Mouse (Mus musculus): ENCODE data around the gene Xxylt1. TPM values are rescaled to one million over a fixed set of nuclear protein-coding genes. Genes with fewer than 3 reads are reported as not detected.

Gene Xxylt1
- polyA plus RNA-seq, 1 experiment from 2014 or later = 14.3 TPM

DNA sequence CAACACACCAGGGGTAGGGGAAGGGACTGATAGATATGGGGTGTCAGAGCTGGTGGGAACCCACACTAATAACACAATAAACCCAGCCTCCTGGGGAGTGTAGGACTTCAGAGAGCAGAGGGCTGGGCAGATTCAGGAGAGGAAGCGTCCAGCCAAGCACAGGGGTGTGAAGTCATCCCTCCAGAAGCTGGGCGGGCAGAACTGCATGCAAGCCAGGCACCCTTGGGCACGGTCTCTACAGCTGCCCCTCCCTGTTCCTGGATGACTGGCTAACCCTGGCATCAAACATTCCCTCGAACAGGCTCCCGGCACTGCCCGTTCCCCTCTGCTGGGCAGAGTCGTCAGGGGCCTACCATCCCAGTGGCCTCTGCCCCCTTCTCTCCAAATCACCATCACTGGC, 13.0 kb downstream of the Xxylt1 start:
- no peak overlapping the region for H3K9ac ChIP-seq (ENCODE audit: low read depth, low read length)
- WGBS = 76% methylated on average over 7 of the region's 7 CpGs
- H3K4me3 ChIP-seq (ENCODE audit: low read depth, low read length) = no peak overlapping the region
- TF ChIP-seq CTCF (IDR thresholded peaks at IDR 0.05; ENCODE audit: low read depth) = no peak
- no peak overlapping the region for H3K27ac ChIP-seq (ENCODE audit: low read depth, low read length)
- no peaks in the 10 kb centered on the region for H3K9me3 ChIP-seq (ENCODE audit: control insufficient read depth)
- peaks cover 6% of the 10 kb centered on the region; the same call in 1 of the 2 replicates for H3K4me1 ChIP-seq (replicated peaks; ENCODE audit: control insufficient read depth, insufficient read depth, low read length)
- H3K36me3 ChIP-seq (ENCODE audit: control insufficient read depth, insufficient read depth) = no peaks in the 10 kb centered on the region; the same call in 1 of the 2 replicates
- H3K27me3 ChIP-seq (replicated peaks; ENCODE audit: control insufficient read depth, insufficient read depth, low read length) = no peaks in the 10 kb centered on the region
- ATAC-seq = no peak
- H3K4me2 ChIP-seq (replicated peaks; ENCODE audit: low read depth) = no peak overlapping the region

DNA sequence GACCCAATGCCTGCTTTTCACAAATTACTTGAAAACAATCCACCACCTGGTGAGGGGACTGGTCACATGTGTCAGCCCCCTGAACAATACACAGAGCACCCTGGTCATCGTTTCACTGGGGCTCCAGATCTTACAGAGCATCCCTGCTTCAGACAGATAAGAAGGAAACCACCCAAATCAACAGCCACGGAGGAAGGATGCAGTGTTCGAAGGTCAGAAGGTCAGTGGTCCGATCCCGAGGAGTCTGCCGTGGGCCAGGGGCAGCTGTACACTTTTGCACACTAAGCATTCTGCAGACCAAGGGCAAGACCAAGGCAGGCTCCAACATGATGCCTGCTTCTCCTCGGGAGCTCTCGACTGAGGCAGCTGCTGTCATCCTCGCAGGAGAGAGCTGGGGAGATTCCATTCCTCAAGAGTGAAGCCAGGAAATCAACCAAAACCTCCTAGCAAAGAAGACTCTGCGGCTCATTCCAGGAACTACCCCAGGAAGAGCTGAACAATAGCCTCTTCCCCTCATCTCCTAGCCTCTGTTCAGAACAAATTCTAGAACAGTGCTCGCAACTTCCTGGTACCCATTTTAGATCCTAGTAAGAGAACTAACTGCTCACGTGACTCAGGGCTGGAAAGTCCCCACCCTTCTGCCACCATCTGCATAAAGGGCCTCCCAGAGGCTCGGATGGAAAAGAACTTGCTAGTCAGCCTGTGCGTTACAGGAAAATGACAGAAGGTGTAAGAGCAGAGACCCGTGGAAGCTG, 14.7 kb downstream of the Xxylt1 start:
- Histone ChIP-seq H3K36me3 (ENCODE audit: control insufficient read depth, insufficient read depth) (no peaks in the 10 kb centered on the region; the same call in 1 of the 2 replicates), H3K4me1 (replicated peaks; ENCODE audit: control insufficient read depth, insufficient read depth, low read length) (peaks cover 6% of the 10 kb centered on the region; the same call in 1 of the 2 replicates), H3K27me3 (replicated peaks; ENCODE audit: control insufficient read depth, insufficient read depth, low read length) (no peaks in the 10 kb centered on the region), H3K9me3 (ENCODE audit: control insufficient read depth) (no peaks in the 10 kb centered on the region), H3K27ac (ENCODE audit: low read depth, low read length) (peak overlapping the region; percentile 57; the same call in 1 of the 2 replicates), H3K9ac (ENCODE audit: low read depth, low read length) (no peak overlapping the region), H3K4me3 (ENCODE audit: low read depth, low read length) (no peak overlapping the region), H3K4me2 (replicated peaks; ENCODE audit: low read depth) (no peak overlapping the region)
- peak; percentile 16; the same call in 1 of the 2 replicates for TF ChIP-seq CTCF (IDR thresholded peaks at IDR 0.05; ENCODE audit: low read depth)
- 43% methylated on average over 15 of the region's 15 CpGs for WGBS
- peak; percentile 39 for ATAC-seq

DNA sequence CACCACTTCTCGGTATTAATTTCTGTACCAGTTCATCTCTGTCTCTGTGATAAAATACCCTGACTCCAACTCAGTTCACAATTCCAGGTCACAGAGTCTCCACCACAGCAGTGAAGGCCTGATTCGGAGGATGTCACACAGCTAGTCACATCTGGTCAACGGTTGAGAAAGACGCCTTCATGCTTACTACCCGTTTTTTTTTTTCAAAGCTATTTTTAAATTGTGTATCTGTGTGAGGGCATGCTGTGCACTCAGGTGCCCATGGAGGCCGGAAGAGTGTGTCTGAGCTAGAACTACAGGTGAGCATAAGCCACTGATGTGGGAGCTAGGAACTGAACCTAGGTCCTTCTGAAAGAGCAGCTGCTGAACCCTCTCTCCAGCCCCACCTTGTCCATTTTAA, 16.4 kb downstream of the Xxylt1 start:
- Histone ChIP-seq H3K36me3 (ENCODE audit: control insufficient read depth, insufficient read depth) (no peaks in the 10 kb centered on the region; the same call in 1 of the 2 replicates), H3K9ac (ENCODE audit: low read depth, low read length) (no peak overlapping the region), H3K27me3 (replicated peaks; ENCODE audit: control insufficient read depth, insufficient read depth, low read length) (no peaks in the 10 kb centered on the region), H3K27ac (ENCODE audit: low read depth, low read length) (no peak overlapping the region), H3K4me2 (replicated peaks; ENCODE audit: low read depth) (no peak overlapping the region), H3K9me3 (ENCODE audit: control insufficient read depth) (no peaks in the 10 kb centered on the region), H3K4me3 (ENCODE audit: low read depth, low read length) (no peak overlapping the region), H3K4me1 (replicated peaks; ENCODE audit: control insufficient read depth, insufficient read depth, low read length) (peaks cover 6% of the 10 kb centered on the region; the same call in 1 of the 2 replicates)
- no peak for TF ChIP-seq CTCF (IDR thresholded peaks at IDR 0.05; ENCODE audit: low read depth)
- ATAC-seq = no peak
- 92% methylated on average over 6 of the region's 6 CpGs for WGBS

DNA sequence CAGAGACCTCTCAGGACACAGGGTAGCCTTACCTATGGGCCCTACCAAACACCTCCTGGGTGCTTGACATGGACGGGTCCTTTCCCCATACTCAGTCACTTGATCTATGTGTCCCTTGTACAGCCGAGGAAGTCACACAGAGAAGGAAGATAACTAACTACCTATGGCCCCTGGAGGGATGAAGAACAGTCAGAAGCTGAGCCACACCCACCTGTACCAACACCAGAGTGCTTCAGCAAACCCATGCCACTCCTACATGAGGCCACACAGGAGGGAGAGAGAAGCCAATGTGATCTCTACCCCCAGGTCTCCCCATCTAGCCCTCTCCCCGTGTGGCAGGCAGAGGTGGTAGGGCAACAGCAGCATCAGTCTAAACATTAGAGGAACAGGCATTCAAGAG, 18.3 kb downstream of the Xxylt1 start:
- H3K4me3 ChIP-seq (ENCODE audit: low read depth, low read length) = no peak overlapping the region
- H3K36me3 ChIP-seq (ENCODE audit: control insufficient read depth, insufficient read depth) = no peaks in the 10 kb centered on the region; the same call in 1 of the 2 replicates
- no peaks in the 10 kb centered on the region for H3K27me3 ChIP-seq (replicated peaks; ENCODE audit: control insufficient read depth, insufficient read depth, low read length)
- no peak overlapping the region for H3K4me2 ChIP-seq (replicated peaks; ENCODE audit: low read depth)
- peaks cover 6% of the 10 kb centered on the region; the same call in 1 of the 2 replicates for H3K4me1 ChIP-seq (replicated peaks; ENCODE audit: control insufficient read depth, insufficient read depth, low read length)
- TF ChIP-seq CTCF (IDR thresholded peaks at IDR 0.05; ENCODE audit: low read depth) = no peak
- H3K27ac ChIP-seq (ENCODE audit: low read depth, low read length) = no peak overlapping the region
- 43% methylated on average over 3 of the region's 3 CpGs for WGBS
- H3K9me3 ChIP-seq (ENCODE audit: control insufficient read depth) = no peaks in the 10 kb centered on the region
- no peak overlapping the region for H3K9ac ChIP-seq (ENCODE audit: low read depth, low read length)
- no peak for ATAC-seq

DNA sequence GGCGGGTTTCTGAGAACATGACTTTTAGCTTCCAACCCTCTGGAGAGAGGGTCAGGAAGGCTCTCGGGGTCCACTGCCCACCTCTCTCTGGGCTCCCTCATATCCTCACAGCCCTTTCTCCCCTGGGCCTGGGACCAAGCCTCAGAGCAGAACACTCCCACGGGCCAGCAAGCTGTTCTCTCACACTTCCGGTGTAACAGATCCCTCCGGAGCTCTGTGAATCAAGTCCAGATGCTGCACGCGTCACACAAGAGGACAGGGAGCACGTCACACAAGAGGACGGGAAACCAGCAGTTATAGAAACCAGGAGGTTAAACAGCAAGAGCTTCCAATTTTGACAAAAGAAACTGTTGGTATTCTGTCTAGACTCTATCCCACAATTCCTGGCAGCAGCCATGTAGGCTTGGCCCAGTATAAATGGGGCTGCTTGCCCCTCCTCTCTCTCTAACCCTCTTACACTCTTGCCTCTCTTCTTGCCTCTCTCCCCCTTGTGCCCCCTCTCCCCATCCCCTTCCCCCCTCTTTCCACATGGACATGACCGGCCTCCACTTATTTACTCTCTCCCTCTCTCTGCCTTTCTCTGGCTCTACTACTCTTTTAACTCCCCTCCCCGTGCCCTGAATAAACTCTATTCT, 19.9 kb downstream of the Xxylt1 start:
- no peak for TF ChIP-seq CTCF (IDR thresholded peaks at IDR 0.05; ENCODE audit: low read depth)
- no peaks in the 10 kb centered on the region for H3K9me3 ChIP-seq (ENCODE audit: control insufficient read depth)
- H3K9ac ChIP-seq (ENCODE audit: low read depth, low read length) = no peak overlapping the region
- no peaks in the 10 kb centered on the region; the same call in 1 of the 2 replicates for H3K36me3 ChIP-seq (ENCODE audit: control insufficient read depth, insufficient read depth)
- WGBS = 80% methylated on average over 11 of the region's 11 CpGs
- H3K4me2 ChIP-seq (replicated peaks; ENCODE audit: low read depth) = no peak overlapping the region
- no peaks in the 10 kb centered on the region for H3K27me3 ChIP-seq (replicated peaks; ENCODE audit: control insufficient read depth, insufficient read depth, low read length)
- H3K4me3 ChIP-seq (ENCODE audit: low read depth, low read length) = no peak overlapping the region
- ATAC-seq = no peak
- H3K4me1 ChIP-seq (replicated peaks; ENCODE audit: control insufficient read depth, insufficient read depth, low read length) = no peaks in the 10 kb centered on the region
- H3K27ac ChIP-seq (ENCODE audit: low read depth, low read length) = no peak overlapping the region

DNA sequence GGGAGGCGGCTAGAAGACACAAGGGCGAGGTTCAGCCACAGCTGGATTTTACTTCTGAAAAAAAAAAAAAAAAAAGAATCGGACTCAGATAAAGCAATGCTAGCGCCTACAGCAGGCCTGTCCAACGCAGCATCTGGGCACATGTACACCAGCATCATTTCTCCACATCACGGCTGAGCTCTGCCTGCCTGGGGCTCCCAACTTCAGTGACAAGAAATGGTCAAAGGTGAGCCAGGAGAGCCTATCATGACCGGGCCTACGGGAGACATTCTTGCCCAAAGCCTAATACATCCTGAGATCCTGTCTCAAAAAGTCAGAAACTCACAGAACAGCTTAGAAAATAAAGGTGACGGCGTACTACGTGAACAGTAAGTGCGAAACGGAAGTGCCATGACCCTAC, 20.5 kb downstream of the Xxylt1 start:
- ATAC-seq = no peak
- WGBS = 91% methylated on average over 13 of the region's 13 CpGs
- Histone ChIP-seq H3K4me3 (ENCODE audit: low read depth, low read length) (no peak overlapping the region), H3K9me3 (ENCODE audit: control insufficient read depth) (no peaks in the 10 kb centered on the region), H3K27ac (ENCODE audit: low read depth, low read length) (no peak overlapping the region), H3K9ac (ENCODE audit: low read depth, low read length) (no peak overlapping the region), H3K4me1 (replicated peaks; ENCODE audit: control insufficient read depth, insufficient read depth, low read length) (no peaks in the 10 kb centered on the region), H3K36me3 (ENCODE audit: control insufficient read depth, insufficient read depth) (no peaks in the 10 kb centered on the region; the same call in 1 of the 2 replicates), H3K4me2 (replicated peaks; ENCODE audit: low read depth) (no peak overlapping the region), H3K27me3 (replicated peaks; ENCODE audit: control insufficient read depth, insufficient read depth, low read length) (no peaks in the 10 kb centered on the region)
- TF ChIP-seq CTCF (IDR thresholded peaks at IDR 0.05; ENCODE audit: low read depth) = no peak

Data from intestine, postnatal 0 days (tissue).